Mouse (Mus musculus) heart, postnatal 36 days (tissue): ENCODE measurements around the gene Specc1l. TPM values are rescaled to one million over a fixed set of nuclear protein-coding genes. Genes with fewer than 3 reads are reported as not detected.

Experiments
- DNase-seq, 2 experiments: peaks; one replicate each; pipeline ENCODE4 v3.0.0; 2021 to 2022
- intact Hi-C: fragments of 180-260 bp; cut with DNase I; formaldehyde crosslinking; loops from one replicate; pipeline ENCODE4 v1.15.1; 2025
- total RNA-seq, 2 experiments: library from RNA; stranded (reverse); gene quantifications; 2 replicates each; pipeline ENCODE4 v1.2.3; 2021

Specc1l gene
- total RNA-seq, 2 experiments from 2014 or later: 42.7 to 43.1 TPM

GRCm38 (mm10) chr10:75222611-75222998, 10.7 kb downstream of the Specc1l start:
- DNase-seq: no peak
- intact Hi-C loops: no loop called here

DNA sequence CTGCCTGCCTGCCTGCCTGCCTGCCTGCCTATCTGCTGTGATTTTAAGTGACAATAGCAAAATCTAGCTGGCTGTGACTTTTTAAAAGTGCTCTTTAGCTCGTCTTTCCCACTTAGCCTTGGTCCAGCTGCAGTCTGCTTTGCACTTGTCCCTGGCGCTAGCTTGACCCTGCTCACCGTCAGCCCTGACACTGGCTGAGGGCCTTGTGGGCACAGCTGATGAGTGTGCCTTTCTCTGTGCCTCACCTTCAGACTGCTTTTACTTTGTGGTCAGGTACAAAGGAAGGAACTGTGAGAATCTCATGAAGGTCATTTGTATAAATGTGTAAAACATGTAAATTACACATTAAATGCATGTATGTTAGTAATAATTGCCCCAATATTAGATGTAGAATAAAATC, 12.3 kb downstream of the Specc1l start:
- intact Hi-C loops: no loop called here
- DNase-seq: no peak

DNA sequence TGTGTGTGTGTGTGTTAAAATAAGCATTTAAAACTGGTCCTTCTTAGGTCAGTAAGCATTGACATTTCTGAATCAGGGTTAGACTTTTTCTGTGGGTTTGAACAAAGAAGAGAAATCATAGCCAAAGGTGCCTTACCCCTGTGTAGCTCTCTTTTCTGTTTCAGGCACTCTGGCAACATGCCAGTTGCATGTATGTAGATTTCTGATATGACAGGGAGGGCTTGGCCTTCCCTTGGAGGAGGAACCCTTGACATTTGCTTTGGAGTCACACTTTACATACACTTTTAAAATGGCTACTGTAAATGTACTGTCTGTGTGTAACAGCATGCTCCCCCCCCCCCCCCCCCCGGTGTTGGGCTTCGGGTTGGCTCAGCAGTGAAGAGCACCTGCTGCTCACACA, 12.8 kb downstream of the Specc1l start:
- intact Hi-C loops: no loop called here
- DNase-seq: no peak

GRCm38 (mm10) chr10:75227381-75227780, 15.5 kb downstream of the Specc1l start:
- intact Hi-C loops: no loop called here
- no peak for DNase-seq

DNA sequence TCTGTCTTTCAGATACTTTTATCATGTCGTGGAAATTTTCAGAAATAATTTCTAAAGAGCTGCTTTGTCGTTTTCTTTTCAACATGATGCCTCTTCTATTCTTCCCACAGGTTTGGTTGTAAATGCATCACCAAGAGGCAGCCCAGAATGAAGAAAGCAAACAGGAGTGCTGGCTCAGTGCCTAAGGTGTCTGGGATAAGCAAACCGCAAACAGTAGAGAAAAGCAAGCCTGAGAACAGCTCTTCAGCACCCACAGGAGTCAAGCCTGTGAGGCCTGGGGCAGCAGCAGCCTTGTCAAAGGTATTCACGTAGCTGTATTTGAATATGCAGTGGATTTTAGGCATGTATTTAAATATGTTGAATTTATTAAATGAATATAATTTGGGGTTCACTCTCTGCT, 18.7 kb downstream of the Specc1l start:
- DNase-seq: no peak

GRCm38 (mm10) chr10:75231876-75232275, 20.0 kb downstream of the Specc1l start:
- DNase-seq: no peak
- intact Hi-C loops: no loop called here

More for the DNA sequence above, 18.7 kb downstream of the Specc1l start:
- intact Hi-C loops: no loop called here

DNA sequence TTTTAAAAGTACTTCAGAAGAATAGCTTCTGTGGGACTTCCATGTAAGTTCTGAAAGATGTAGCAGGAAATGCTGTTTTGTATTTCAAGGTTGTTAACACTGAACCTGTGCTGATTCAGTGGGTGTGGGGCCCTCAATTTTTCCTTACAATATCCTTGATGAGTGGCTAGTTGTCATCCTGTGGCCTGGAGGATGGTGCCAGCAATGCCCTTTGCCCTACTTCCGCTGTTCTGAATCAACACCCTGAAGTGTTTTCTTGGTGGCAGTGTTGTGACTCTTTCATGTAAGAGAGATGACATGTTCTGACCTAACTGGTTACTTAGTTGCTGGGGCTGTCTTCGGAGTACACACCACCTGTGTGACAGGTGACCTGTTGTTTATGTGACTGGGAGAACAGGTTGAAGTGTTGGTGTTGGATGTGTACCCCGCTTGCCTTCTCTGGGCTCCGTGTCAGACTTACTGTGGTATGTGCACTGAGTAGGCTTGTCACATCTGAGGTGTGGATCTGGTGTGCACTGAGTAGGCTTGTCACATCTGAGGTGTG, 20.8 kb downstream of the Specc1l start:
- intact Hi-C loops: no loop called here
- no peak for DNase-seq

DNA sequence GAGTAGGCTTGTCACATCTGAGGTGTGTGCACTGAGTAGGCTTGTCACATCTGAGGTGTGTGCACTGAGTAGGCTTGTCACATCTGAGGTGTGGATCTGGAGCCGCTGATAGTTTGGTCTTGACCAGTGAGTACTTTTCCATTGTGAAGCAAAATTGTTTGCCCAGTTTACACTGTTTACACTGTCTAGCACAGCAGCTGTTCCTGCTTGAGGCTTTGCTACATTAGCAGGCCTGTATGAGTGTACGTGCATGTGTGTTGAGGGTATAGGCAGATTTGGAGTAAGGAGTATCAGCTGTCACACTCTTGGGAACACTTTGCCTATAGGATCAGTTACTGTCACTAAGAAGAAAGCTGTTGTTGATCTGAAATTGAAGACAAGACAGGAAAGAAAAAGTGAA, 21.6 kb downstream of the Specc1l start:
- no peak for DNase-seq
- intact Hi-C loops: no loop called here

DNA sequence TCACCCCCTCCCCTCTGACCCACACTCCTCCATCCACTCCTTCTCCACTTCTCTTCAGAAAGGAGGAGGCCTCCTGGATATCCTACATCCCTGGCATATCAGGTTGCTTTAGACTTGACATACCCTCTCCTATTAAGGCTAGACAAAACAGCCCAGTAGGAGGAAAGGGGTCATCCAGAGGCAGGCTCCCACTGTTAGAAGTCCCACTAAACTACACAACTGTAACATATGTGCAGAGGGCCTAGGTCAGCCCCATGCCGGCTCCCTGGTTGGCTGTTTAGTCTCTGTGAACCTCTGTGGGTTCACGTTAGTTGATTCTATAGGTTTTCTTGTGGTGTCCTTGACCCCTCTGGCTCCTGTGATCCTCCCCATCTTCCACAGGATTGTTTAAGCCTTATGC, 23.9 kb downstream of the Specc1l start:
- intact Hi-C loops: no loop called here
- DNase-seq: no peak

DNA sequence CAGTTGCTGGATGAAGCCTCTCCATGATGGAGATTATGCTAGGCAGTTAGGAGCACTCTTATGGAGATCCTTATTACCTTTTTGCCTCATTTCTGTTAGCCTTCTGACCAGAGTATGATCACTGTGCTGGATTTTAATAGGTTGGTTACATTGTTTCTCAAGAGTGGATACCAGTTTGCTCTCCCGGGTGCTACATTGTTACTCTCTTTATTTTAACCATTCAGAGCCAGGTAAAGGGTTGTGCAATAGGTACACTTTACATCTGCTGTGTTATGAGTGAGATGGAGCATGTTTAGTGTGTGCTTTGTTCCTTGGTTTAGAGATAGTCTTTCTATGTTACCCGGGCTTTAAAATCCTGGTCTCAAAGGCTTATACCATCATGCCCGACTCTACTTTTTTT, 24.3 kb downstream of the Specc1l start:
- DNase-seq: no peak
- intact Hi-C loops: no loop called here

GRCm38 (mm10) chr10:75237166-75237565, 25.3 kb downstream of the Specc1l start:
- intact Hi-C loops: no loop called here

DNA sequence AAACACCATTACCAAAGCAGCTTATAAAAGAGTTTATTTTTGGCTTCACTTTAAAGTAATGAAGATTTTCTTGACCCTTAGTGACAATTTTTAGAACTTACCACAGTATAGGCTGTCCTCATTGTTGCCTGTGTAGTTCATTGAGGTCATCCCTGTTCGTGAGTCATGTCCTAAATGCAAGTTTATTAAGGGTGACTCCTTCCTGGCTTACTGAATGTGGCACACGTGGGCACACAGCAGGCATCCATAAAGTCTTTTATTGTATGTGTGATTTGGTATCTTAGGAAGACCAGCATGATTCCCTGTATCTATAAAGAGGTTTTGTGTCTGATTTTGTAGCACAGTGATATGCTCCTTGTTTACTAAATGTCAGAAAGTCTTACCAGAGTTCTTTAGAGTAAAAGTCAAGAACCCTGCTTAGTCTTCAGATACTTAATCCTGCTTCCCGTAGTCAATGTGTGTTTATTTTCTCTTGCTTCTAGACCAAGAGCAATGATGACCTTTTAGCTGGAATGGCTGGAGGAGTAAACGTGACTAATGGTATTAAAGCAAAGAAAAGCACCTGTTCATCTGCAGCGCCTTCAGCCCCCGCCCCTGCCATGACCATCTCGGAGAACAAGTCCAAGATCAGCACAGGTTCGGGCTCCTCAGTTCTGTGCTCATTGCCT, 28.8 kb downstream of the Specc1l start:
- intact Hi-C loops: no loop called here

More at GRCm38 (mm10) chr10:75237166-75237565, 25.3 kb downstream of the Specc1l start:
- no peak for DNase-seq

GRCm38 (mm10) chr10:75245806-75246205, 33.9 kb downstream of the Specc1l start:
- intact Hi-C loops: no loop called here
- no peak for DNase-seq

More for the DNA sequence above, 28.8 kb downstream of the Specc1l start:
- no peak for DNase-seq

DNA sequence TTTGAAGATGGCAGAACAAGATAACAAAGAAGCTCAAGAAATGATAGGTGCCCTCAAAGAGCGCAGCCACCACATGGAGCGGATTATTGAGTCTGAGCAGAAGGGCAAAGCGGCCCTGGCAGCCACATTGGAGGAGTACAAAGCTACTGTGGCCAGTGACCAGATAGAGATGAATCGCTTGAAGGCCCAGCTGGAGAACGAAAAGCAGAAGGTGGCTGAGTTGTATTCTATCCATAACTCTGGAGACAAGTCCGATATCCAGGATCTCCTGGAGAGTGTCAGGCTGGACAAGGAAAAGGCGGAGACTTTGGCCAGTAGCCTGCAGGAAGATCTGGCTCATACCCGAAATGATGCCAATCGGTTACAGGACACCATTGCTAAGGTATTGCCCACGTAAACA, 34.5 kb downstream of the Specc1l start:
- intact Hi-C loops: no loop called here

GRCm38 (mm10) chr10:75251011-75251410, 39.1 kb downstream of the Specc1l start:
- intact Hi-C loops: loop anchor here (1.0 to 10.0 kb wide), 2 partner anchors 69 to 196 kb away; no protein-coding TSS in a partner anchor
- DNase-seq: no peak

More for the DNA sequence above, 34.5 kb downstream of the Specc1l start:
- no peak for DNase-seq

DNA sequence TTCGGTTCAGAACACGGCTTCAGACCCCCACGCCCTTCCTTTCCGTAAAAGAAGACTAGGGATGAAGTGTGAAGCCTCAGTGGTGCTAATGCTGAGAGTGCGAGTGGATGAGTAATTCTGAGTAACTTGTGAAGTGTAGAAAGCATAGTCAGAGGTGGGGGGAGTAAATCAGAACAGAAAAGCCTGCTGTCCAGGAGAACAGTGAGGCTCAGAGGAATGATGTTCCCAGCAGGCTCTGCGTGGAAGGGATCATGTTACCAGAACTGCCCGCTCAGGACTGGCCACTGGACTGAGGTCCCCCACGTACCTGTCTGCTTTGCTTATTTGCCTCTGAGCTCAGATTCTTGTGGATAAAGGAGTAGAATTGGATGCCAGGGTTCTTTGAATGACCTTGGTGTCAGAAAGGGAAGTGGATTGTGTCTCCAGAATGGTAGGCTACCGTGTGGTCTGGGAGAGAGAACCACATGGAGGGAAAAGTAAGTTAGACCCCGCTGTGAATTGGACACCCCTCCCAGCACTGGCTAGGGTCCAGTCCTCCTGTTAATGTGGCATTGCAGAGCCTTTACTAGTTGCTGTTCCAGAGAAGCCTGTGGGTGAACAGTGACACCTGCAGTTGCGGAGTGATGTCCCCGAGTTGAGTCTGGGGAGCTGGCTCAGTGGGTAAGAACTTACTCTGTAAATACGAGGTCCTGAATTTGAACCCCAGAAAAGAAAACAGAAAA, 40.6 kb downstream of the Specc1l start:
- no peak for DNase-seq
- intact Hi-C loops: loop anchor here (2.0 to 10.0 kb wide), 2 partner anchors 198 to 234 kb away; no protein-coding TSS in a partner anchor

DNA sequence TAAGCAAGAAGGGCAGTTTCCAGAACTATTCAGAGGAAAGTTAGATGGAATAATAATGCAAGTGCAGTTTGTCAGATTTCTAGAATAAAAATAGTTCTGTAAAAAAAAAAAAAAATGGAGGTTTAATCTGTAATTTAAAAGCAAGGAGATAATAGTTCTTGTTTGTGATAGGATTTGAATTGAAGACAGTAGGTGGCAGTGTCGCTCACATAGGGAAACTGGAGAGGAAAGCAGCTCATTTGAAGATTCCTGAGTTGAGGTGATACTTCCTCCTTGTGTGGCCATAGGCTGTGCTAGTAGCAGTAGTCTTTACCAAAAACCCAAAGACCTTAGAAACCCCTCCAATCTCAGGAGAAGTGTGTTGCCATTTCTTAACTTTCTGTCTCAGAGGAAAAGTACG, 43.2 kb downstream of the Specc1l start:
- DNase-seq: no peak
- intact Hi-C loops: loop anchor here (1.0 to 10.0 kb wide), 2 partner anchors 136 to 200 kb away; no protein-coding TSS in a partner anchor

GRCm38 (mm10) chr10:75257401-75257800, 45.5 kb downstream of the Specc1l start:
- intact Hi-C loops: loop anchor here (10.0 kb wide), 1 partner anchor 203 kb away; no protein-coding TSS in a partner anchor
- no peak for DNase-seq

DNA sequence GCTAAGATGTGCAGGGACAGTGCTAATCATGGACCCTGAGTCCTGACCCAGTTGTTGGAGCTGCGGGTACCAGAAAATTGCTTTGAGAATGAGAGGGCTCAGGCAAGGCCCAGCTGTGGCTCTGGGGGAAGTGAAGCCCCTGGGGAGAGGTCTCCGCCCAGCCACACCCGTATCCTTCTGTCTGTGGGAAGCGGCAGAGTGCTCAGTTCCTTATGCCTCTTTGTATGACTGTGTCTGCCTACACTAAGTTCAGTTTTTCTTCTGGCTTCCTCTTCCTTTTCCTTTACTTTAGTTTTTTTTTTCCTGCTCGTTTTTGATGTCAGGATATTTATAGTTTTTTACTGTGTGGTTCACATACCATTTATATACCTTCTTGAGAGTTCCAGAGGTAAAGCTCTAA, 46.4 kb downstream of the Specc1l start:
- peak; percentile 16 to 34 for DNase-seq
- intact Hi-C loops: loop anchor here (10.0 kb wide), 1 partner anchor 203 kb away; no protein-coding TSS in a partner anchor

- no peak for DNase-seq
- intact Hi-C loops: no loop called here
Observed at GRCm38 (mm10) chr10:75261268-75261667, 49.4 kb downstream of the Specc1l start.

GRCm38 (mm10) chr10:75264993-75265555, 53.2 kb downstream of the Specc1l start:
- intact Hi-C loops: no loop called here

More at GRCm38 (mm10) chr10:75264993-75265555, 53.2 kb downstream of the Specc1l start:
- no peak for DNase-seq
